Mouse (Mus musculus) spleen, adult 2 months (tissue): ENCODE data around the gene Sbno2.

ENCODE experiments used
- CTCF ChIP-seq: fragments of 200-500 bp; IDR thresholded peaks from 2 replicates; pipeline ENCODE4 v1.5.1; 2011; ENCODE audit warnings: mild to moderate bottlenecking, inconsistent platforms; ENCODE audit not compliant: insufficient read depth, insufficient read length, insufficient replicate concordance; ENCODE audit errors: extremely low read depth
- POLR2A ChIP-seq: fragments of 200-500 bp; IDR thresholded peaks from 2 replicates; pipeline ENCODE4 v1.6.1; 2011; ENCODE audit warnings: low read depth, low read length, inconsistent platforms

- TF ChIP-seq POLR2A = no peak
- TF ChIP-seq CTCF = no peak
These were observed 34.4 kb downstream of the Sbno2 start for GRCm38 (mm10) chr10:80070837-80071515.
